Mouse (Mus musculus): ENCODE results near the gene Cavin2. TPM values are rescaled to one million over a fixed set of nuclear protein-coding genes. Genes with fewer than 3 reads are reported as not detected.

The Cavin2 gene
- total RNA-seq (2021): 1 to 10 TPM; 7.4 TPM
- long read RNA-seq, transcript Cavin2-201 (2 exons, 3,055 nt): major isoform, 26 of 30 reads
- long read RNA-seq, partial matches to known transcripts: 0 of 30 reads
- long read RNA-seq, other reads (novel, unspliced or antisense): 4 of 30 reads

GRCm38 (mm10) chr1:51288755-51289619, at the start of gene Cavin2:
TSS of gene Cavin2 (plus strand) at chr1:51289126.
- no peak for DNase-seq (ENCODE audit: low spot score in 2 of 2)

- DNase-seq (ENCODE audit: low spot score in 2 of 2): no peak
These were observed 47.5 kb upstream of the Cavin2 start for GRCm38 (mm10) chr1:51241311-51241986.

GRCm38 (mm10) chr1:51243294-51243693, 45.6 kb upstream of the Cavin2 start:
- DNase-seq (ENCODE audit: low spot score in 2 of 2): peak; percentile 63 to 76

DNA sequence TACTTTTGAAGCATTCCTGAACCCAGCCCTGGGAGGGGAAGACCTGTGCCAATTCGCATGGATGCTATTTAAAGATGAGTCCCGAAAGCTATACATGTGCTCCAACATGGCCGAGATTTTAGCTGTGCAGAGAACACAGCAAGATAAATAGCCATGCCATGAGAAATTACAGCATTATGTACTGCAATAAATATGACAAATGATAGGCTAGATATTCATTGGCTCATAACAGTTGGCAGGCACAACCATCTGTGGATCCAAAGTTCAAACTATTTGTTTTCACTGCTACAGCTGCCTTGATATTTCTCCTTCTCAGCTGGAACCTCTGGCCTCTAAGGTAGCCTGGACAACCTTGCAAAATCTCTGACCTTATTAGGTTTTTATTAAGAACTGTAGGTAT, 45.1 kb upstream of the Cavin2 start:
- no peak for DNase-seq (ENCODE audit: low spot score in 2 of 2)

DNA sequence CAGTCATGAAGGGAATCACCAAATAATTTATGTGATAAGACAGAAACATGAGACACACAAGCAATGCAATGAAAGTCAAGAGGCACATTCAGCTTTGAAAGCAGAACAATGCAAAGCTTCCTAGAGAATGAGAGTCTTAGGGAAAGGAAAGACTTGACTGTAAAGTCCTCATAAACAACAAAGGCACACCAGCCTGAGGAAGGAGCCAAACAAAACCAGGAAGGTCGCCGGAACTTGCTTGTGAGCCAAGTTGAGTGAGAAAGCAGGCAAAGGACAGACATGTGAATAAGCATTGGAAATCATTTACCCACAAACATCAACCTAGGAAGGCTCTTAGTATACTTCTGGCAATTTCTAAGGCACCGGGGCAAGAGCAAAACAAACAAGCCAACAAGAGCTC, 43.5 kb upstream of the Cavin2 start:
- no peak for DNase-seq (ENCODE audit: low spot score in 2 of 2)

GRCm38 (mm10) chr1:51250302-51250701, 38.6 kb upstream of the Cavin2 start:
- peak in 1 of 2 experiments; percentile 30 for DNase-seq (ENCODE audit: low spot score in 2 of 2)

GRCm38 (mm10) chr1:51265118-51265800, 23.7 kb upstream of the Cavin2 start:
- DNase-seq (ENCODE audit: low spot score in 2 of 2): peak in 1 of 2 experiments; percentile 25

GRCm38 (mm10) chr1:51265926-51266325, 23.0 kb upstream of the Cavin2 start:
- DNase-seq (ENCODE audit: low spot score in 2 of 2): no peak

- peak; percentile 44 to 70 for DNase-seq (ENCODE audit: low spot score in 2 of 2)
These were observed 21.8 kb upstream of the Cavin2 start for GRCm38 (mm10) chr1:51267125-51267524.

DNA sequence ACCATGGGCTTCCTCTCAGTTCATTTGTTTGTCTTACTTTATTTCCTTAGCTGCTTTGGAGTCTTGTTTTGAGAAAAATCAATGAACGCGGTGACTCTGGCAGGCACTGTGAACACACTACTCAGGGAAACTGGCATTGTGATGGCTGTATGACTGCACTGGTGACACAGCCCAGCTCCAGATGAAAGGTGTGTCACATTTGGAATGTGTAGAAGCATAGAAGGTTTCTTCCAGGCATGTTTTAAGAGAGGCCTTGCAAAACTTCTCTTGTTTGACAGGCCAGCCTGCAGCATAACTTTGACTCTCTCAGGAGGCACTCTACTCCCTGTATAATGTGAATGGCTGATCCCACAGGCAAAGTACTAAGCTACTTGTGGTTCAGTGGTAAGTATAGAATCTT, 20.7 kb upstream of the Cavin2 start:
- DNase-seq (ENCODE audit: low spot score in 2 of 2): no peak

DNA sequence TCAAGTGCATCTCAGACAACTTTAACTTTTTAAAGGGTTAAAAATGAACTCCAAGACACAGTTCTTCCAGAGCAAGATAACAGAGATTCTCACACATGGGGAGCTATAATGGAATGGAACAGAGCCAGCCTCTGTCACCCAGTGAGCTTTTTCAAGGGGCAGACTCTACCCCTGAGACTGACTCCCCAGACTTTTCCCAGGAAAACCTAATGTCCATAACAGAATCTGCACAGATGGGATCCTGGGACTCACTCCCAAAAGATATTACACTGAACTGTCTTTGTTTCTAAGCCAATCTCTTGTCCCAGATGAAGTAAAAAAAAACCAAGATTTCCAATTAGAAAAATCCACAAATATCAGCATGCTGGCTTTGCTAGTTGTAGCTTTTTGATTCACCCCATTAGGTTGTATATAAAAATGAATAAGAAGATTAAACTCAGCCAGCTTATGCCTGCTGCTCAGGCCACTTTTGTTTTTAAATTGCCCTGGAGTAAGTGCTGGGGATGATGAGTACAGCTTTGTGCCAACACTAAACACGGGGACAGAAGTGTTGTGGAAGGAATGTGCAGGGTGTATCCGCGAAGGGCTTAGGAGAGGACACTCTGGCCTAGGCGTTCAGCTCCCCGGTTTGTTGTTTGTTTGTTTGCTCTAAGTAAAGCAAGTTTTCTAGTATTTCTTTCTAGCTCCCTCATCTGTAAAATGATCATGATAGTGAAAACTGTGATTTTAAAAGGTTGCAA, 18.6 kb upstream of the Cavin2 start:
- no peak for DNase-seq (ENCODE audit: low spot score in 2 of 2)

GRCm38 (mm10) chr1:51271845-51272244, 17.1 kb upstream of the Cavin2 start:
- DNase-seq (ENCODE audit: low spot score in 2 of 2): no peak

DNA sequence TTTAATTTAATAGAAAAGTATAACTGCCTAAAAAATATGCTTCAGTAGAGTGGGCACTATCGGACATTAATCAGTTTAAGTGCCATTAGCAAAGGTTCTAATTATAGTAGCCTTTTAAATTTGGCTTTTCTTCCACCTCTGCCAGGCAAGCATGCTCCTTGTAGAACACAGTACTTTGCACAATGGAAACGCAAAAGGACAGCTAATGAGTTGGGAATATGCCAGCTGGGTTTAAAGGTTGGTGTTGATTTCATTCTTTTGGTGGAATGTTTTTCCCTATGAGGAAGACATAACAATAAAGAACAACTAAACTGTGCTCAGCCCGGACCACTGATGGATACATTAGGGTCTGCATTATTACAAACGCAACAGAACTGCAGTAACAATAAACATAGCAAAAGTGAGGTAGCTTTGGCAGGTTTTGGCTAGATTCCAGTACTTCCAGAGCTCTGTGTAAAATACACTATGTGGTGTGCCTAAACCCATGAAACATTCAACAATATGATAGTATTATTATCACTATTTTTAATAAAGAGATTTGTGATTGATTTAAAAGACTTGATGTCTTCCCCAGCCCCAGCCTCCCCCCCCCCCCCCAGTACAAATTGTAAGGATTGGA, 16.2 kb upstream of the Cavin2 start:
- DNase-seq (ENCODE audit: low spot score in 2 of 2): no peak

- DNase-seq (ENCODE audit: low spot score in 2 of 2): no peak
These were observed 10.9 kb upstream of the Cavin2 start for GRCm38 (mm10) chr1:51277879-51278567.

- no peak for DNase-seq (ENCODE audit: low spot score in 2 of 2)
These were observed 725 bp upstream of the Cavin2 start for GRCm38 (mm10) chr1:51288201-51288600.

- DNase-seq (ENCODE audit: low spot score in 2 of 2): no peak
These were observed 907 bp downstream of the Cavin2 start for GRCm38 (mm10) chr1:51289620-51290445.

GRCm38 (mm10) chr1:51290634-51291033, 1.7 kb downstream of the Cavin2 start:
- DNase-seq (ENCODE audit: low spot score in 2 of 2): no peak

- DNase-seq (ENCODE audit: low spot score in 2 of 2): peak; percentile 9 to 53
These were observed 3.4 kb downstream of the Cavin2 start for GRCm38 (mm10) chr1:51292348-51292747.

All from layer of hippocampus, adult 18-20 months (tissue).